Mouse (Mus musculus) lung, postnatal 0 days (tissue): ENCODE measurements around the gene Rnase10. TPM values are rescaled to one million over a fixed set of nuclear protein-coding genes. Genes with fewer than 3 reads are reported as not detected.
A peak's percentile ranks its signal among the peaks of the same experiment; 100 is the strongest.
"Not testable (repeated sequence)": the region's sequence is repeated elsewhere in the genome, so short reads cannot be mapped to it uniquely, and the experiment has no call there.

Experiments used
- ATAC-seq: fragments of 200-750 bp; cut with Nextera tagmentation; 2 replicates; pipeline ENCODE4 v1.8.0; 2017; ENCODE audit warnings: moderate library complexity
- DNase-seq: peaks from one replicate; pipeline ENCODE4 v3.0.0-alpha.2; 2016; ENCODE audit warnings: low spot score
- H3K27ac ChIP-seq: fragments of 300-500 bp; sonication (generic); 2 replicates; pipeline ENCODE4 v1.5.1; 2014; ENCODE audit warnings: antibody characterized with exemption, mild to moderate bottlenecking, low read length, mixed read lengths
- H3K27me3 ChIP-seq: fragments of 300-500 bp; sonication (generic); replicated peaks from 2 replicates; pipeline ENCODE4 v1.6.1; 2014; ENCODE audit warnings: low read length, mixed read lengths; ENCODE audit not compliant: insufficient read depth
- H3K36me3 ChIP-seq: fragments of 300-500 bp; sonication (generic); 2 replicates; pipeline ENCODE4 v1.6.1; 2014; ENCODE audit warnings: low read length, mixed read lengths; ENCODE audit not compliant: insufficient read depth
- H3K4me1 ChIP-seq: fragments of 300-500 bp; sonication (generic); 2 replicates; pipeline ENCODE4 v1.6.1; 2014; ENCODE audit warnings: antibody characterized with exemption, low read depth, low read length, mixed read lengths; ENCODE audit not compliant: insufficient read depth
- H3K4me2 ChIP-seq: fragments of 300-500 bp; sonication (generic); replicated peaks from 2 replicates; pipeline ENCODE4 v1.6.1; 2014; ENCODE audit warnings: low read depth, mild to moderate bottlenecking, low read length, moderate library complexity, mixed read lengths
- H3K4me3 ChIP-seq: fragments of 300-500 bp; sonication (generic); 2 replicates; pipeline ENCODE4 v1.5.1; 2014; ENCODE audit warnings: low read depth, low read length
- H3K9ac ChIP-seq: fragments of 300-500 bp; sonication (generic); replicated peaks from 2 replicates; pipeline ENCODE4 v1.6.1; 2014; ENCODE audit warnings: low read depth, mild to moderate bottlenecking
- H3K9me3 ChIP-seq: fragments of 300-500 bp; sonication (generic); 2 replicates; pipeline ENCODE4 v1.6.1; 2016; ENCODE audit warnings: low read length, mixed read lengths
- CTCF ChIP-seq: IDR thresholded peaks from 2 replicates; pipeline ENCODE4 v1.5.1; 2016; ENCODE audit warnings: antibody characterized with exemption, mild to moderate bottlenecking
- EP300 ChIP-seq: IDR thresholded peaks from 2 replicates; pipeline ENCODE4 v1.6.1; 2016; ENCODE audit warnings: antibody characterized with exemption, mild to moderate bottlenecking, control low read depth
- WGBS: fragments of 180-500 bp; shearing (Covaris S2); extraction: QIAGEN DNeasy Blood & Tissue Kit; methylation state at CpG from one replicate; pipeline ENCODE4 v1.1.7; 2014; 5-methylcytosine and 5-hydroxymethylcytosine counted together
- polyA plus RNA-seq: library from polyadenylated mRNA; unstranded; fragments of >200 nt; fragmentation: Nextera tagmentation; extraction: Ambion mirVana; gene quantifications from 2 replicates; pipeline ENCODE4 v1.2.1, GENCODE M21; 2015

Gene Rnase10
- polyA plus RNA-seq, result 0.14 TPM in 1 of 2 replicates, not detected in the other

GRCm38 (mm10) chr14:51007152-51007801 is at the start of gene Rnase10:
TSS of gene Rnase10 (plus strand) at chr14:51007751.
- Histone ChIP-seq H3K36me3 (no peaks in the 10 kb centered on the region), H3K27ac (peak within 1 kb of the TSS; percentile 81), H3K4me1 (peaks cover 5% of the 10 kb centered on the region; the same call in 1 of the 2 replicates), H3K9me3 (no peaks in the 10 kb centered on the region), H3K9ac (no peak within 1 kb of the TSS), H3K27me3 (no peaks in the 10 kb centered on the region), H3K4me2 (peak within 1 kb of the TSS; percentile 23), H3K4me3 (no peak within 1 kb of the TSS)
- ATAC-seq (no peak), DNase-seq (peak; percentile 13)
- WGBS, result 74% methylated on average over 8 of the region's 8 CpGs
- TF ChIP-seq CTCF, result no peak
- no peak for TF ChIP-seq EP300

- not testable (repeated sequence) for H3K4me1 ChIP-seq, H3K9ac ChIP-seq, H3K27ac ChIP-seq, H3K4me3 ChIP-seq, DNase-seq, H3K27me3 ChIP-seq, H3K9me3 ChIP-seq, H3K4me2 ChIP-seq, ATAC-seq, H3K36me3 ChIP-seq
- WGBS, result 88% methylated on average over 5 of the region's 5 CpGs
Observed at GRCm38 (mm10) chr14:50958289-50958995, 49.1 kb upstream of the Rnase10 start.

GRCm38 (mm10) chr14:50968216-50968980 is 39.2 kb upstream of the Rnase10 start:
- no peak for ATAC-seq
- H3K36me3 ChIP-seq, result no peaks in the 10 kb centered on the region
- no peak overlapping the region for H3K4me3 ChIP-seq
- no peaks in the 10 kb centered on the region for H3K9me3 ChIP-seq
- H3K4me1 ChIP-seq, result no peaks in the 10 kb centered on the region
- no peak overlapping the region for H3K9ac ChIP-seq
- no peak for TF ChIP-seq EP300
- TF ChIP-seq CTCF, result no peak
- no peak for DNase-seq
- 86% methylated on average over 5 of the region's 5 CpGs for WGBS
- no peaks in the 10 kb centered on the region for H3K27me3 ChIP-seq
- H3K27ac ChIP-seq, result no peak overlapping the region
- H3K4me2 ChIP-seq, result no peak overlapping the region

DNA sequence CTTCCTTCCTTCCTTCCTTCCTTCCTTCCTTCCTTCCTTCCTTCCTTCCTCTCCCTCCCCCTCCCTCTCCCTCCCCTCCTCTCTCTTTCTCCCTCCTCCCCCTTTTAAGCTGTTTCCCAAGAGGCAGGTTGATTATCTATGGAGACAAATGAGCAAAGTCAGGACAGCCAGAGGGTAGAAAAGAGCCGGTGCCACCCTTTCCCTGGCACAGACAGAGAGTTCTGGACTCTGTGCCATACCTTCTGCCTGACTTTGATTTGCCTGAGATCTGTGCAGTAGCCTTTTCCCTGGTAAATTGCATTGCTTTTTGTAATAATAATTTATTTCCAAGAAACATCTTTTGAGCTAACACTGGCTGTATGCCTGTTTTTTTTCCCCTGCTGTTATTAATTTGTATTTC is 38.5 kb upstream of the Rnase10 start:
- Histone ChIP-seq H3K36me3 (no peaks in the 10 kb centered on the region), H3K27me3 (no peaks in the 10 kb centered on the region), H3K4me1 (no peaks in the 10 kb centered on the region), H3K9me3 (no peaks in the 10 kb centered on the region), H3K4me3 (no peak overlapping the region), H3K4me2 (no peak overlapping the region), H3K9ac (no peak overlapping the region), H3K27ac (no peak overlapping the region)
- WGBS, result 29% methylated on average over 1 of the region's 1 CpGs
- DNase-seq (no peak), ATAC-seq (no peak)
- no peak for TF ChIP-seq EP300

GRCm38 (mm10) chr14:50969558-50970544 is 37.7 kb upstream of the Rnase10 start:
- 39% methylated on average over 12 of the region's 12 CpGs for WGBS
- DNase-seq, result peak; percentile 11

More at GRCm38 (mm10) chr14:50969558-50970544, 37.7 kb upstream of the Rnase10 start:
- Histone ChIP-seq H3K9ac (no peak overlapping the region), H3K4me3 (no peak overlapping the region), H3K4me1 (no peaks in the 10 kb centered on the region), H3K4me2 (no peak overlapping the region), H3K9me3 (no peaks in the 10 kb centered on the region), H3K36me3 (no peaks in the 10 kb centered on the region), H3K27me3 (no peaks in the 10 kb centered on the region), H3K27ac (no peak overlapping the region)
- TF ChIP-seq EP300, result no peak
- no peak for TF ChIP-seq CTCF
- no peak for ATAC-seq
